Mouse (Mus musculus): ENCODE measurements around the gene Tmem179.

Gene Tmem179

GRCm38 (mm10) chr12:112537233-112537632, 20.7 kb upstream of the Tmem179 start:
- DNase-seq (ENCODE audit: low spot score) = no peak

DNA sequence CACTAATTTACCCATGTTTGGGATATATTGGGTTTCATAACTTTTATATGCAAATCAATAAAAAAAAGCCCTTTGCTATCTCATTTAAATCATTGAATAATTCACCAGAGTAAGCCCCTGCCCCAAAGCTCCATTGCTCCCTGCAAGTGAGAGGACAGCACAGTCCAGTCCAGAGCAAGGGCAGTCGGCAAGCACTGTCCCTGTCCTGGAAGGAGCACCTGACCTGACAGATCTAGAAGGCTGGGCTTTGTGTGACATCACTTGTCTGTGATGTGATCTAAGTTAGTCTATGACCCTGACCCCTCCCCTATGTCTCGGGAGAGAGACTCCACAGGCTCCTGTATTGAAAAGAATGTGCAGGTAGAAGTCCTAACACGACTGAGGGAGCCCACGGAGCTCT, 17.2 kb upstream of the Tmem179 start:
- DNase-seq (ENCODE audit: low spot score) = no peak

DNA sequence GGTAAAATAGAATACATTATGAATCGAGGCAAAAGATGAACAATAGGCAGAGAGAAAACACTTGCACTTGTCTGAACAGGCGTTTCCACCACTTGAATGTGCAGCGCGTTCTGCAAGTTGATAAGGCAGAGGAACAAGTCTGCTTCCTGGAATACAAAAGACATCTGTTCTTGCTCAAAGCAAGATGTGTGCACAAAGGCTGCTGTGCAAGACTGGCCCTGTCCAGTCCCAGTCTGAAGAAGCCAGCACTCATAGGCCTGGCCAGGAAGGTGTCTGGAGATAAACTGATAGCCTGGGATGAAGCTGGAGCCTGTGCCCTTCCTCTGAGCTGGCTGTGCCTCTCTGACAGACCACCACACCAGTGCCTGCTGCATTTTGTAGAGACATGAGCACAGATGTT, 1.6 kb upstream of the Tmem179 start:
- no peak for DNase-seq (ENCODE audit: low spot score)

- no peak for DNase-seq (ENCODE audit: low spot score)
These were observed 1.6 kb downstream of the Tmem179 start for GRCm38 (mm10) chr12:112514897-112515296.

GRCm38 (mm10) chr12:112510733-112511372, 5.7 kb downstream of the Tmem179 start:
- DNase-seq (ENCODE audit: low spot score) = peak; percentile 62

DNA sequence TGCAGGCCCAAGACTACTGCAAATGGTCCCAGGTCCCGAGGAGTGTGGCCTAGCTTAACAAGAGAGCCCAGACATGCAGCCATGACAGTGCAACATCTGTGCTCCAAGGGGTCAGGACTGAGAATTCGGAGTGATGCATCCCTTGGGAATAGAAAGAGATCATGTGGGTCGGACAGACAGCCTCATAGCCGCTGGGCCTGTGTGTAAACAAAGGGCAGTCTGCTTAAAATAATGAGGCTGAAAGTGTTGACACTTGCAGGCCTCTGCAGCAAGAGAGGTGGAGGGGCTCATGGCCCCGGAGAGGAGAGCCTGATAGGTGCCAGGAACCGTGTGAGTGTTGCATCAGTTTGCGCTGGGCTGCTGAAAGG, 6.2 kb downstream of the Tmem179 start:
- no peak for DNase-seq (ENCODE audit: low spot score)

DNA sequence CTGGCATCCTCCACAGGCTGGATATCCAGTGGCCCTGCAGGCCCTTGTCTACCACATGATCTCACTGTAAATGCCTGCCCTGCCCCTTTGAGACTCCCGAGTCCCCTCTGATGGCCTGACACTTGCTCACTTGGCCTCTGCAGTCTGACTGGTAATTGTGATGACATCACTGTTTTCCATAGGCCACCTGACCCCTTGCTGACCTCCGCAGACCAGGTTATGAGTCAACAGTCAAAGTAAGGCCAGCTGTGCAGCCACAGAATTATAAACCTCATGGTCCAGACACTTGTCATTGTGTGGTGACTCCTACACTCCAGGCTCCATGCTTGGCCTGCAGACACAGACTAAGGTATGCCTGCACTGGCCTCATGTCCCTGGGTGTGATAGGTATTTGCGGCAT, 8.6 kb downstream of the Tmem179 start:
- no peak for DNase-seq (ENCODE audit: low spot score)

GRCm38 (mm10) chr12:112507264-112507663, 9.3 kb downstream of the Tmem179 start:
- DNase-seq (ENCODE audit: low spot score) = no peak

DNA sequence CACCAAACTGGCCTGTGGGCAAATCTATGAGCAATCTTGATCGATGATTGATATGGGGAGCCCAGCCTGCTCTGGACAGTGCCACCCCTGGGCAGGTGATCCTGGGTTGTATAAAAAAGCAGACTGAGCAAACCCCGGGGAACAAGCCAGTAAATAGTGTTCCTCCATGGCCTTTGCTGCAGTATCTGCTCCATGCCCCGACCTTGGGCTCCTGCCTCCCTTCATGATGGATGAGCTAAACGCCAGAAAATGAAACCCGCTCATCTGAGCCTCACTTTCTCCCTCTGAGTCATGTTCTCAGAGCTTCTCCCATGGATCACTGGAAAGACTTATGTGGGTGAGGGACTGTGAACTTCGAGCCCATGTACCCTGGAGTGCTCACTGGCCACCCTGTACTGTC, 10.3 kb downstream of the Tmem179 start:
- no peak for DNase-seq (ENCODE audit: low spot score)

DNA sequence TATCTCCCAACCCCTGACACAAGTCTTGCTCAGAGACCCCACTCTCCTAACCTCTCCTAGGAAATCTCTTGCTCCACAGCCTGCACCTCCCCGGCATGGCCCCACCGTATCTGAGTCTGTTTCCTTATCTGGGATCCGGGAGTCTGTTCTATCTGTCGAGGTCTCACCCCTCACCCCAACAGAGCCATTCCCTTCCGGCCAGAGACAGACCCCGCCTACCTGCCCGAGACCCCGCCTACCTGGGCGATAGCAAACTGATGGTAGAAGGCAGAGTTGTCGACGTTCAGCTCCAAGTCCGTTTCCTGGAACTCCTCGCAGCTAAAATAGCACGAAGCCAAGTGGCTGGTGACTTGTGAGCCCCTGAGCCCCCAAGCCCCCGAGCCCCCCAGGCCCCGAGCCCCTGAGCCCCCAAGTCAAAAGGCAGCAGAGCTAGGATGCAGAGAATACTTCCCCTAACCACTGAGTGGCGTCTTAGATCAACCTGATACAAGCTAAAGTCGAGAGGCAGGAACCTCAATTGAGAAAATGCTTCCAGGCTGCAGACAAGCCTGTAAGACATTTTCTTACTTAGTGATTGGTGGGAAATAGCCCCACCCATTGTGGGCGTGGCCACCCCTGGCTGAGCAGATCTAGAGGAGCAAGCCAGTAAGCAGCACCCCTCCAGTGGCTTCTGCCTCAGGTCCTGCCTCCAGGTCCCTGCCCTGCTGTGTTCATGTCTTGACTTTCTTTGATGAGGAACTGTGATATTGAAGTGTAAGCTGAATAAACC, 13.4 kb downstream of the Tmem179 start:
- DNase-seq (ENCODE audit: low spot score) = no peak

GRCm38 (mm10) chr12:112498683-112499082, 17.9 kb downstream of the Tmem179 start:
- DNase-seq (ENCODE audit: low spot score) = peak; percentile 63

DNA sequence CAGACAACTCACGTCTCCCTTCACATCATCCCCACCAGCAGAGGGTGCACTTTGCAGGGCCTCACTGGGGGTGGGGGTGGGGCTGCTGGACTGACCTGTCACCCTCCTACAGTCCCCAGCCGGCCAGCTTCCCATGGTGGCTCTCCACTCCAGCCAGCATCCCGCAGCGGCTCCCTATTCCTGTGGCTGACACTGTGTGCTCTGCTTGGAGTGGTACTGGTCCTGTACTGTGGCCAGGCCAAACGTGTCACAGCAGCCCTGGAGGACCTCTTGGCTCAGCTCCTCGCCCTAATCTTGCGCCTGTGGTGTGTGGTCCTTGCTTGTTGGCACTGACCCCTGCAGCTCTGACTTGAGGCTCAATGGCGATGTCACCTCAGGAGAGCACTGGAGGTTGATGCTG, 18.8 kb downstream of the Tmem179 start:
- DNase-seq (ENCODE audit: low spot score) = no peak

- DNase-seq (ENCODE audit: low spot score) = no peak
These were observed 20.4 kb downstream of the Tmem179 start for GRCm38 (mm10) chr12:112496136-112496535.

- DNase-seq (ENCODE audit: low spot score) = no peak
These were observed 26.1 kb downstream of the Tmem179 start for GRCm38 (mm10) chr12:112490444-112490939.

GRCm38 (mm10) chr12:112489535-112489934, 27.0 kb downstream of the Tmem179 start:
- DNase-seq (ENCODE audit: low spot score) = no peak

- DNase-seq (ENCODE audit: low spot score) = no peak
These were observed 27.4 kb downstream of the Tmem179 start, which contains the start of gene A530016L24Rik for GRCm38 (mm10) chr12:112489134-112489533. Gene A530016L24Rik, plus strand, starts transcription at chr12:112489448.

GRCm38 (mm10) chr12:112473777-112474176, 42.8 kb downstream of the Tmem179 start:
- DNase-seq (ENCODE audit: low spot score) = peak; percentile 87

GRCm38 (mm10) chr12:112470216-112470615, 46.3 kb downstream of the Tmem179 start:
- DNase-seq (ENCODE audit: low spot score) = no peak

DNA sequence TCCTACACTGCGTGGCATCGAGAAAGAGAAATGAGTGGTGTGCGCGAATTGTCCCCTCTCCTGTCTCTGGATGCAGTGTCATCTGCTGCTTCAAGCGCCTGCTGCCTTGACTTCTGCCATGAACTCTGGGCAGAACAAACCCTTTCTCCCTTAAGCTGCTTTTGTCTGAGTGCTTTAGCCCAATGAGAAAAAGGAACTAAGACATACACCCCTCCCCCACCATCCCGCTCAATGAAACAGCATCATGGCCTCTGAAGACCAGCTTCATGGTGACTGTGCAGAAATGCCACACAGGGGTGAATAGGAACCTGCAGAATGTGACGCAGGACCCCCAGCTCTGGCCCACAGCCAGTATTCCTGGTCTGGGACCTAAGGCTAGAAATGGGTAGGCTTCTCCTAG, 47.2 kb downstream of the Tmem179 start:
- no peak for DNase-seq (ENCODE audit: low spot score)

GRCm38 (mm10) chr12:112467387-112467786, 49.2 kb downstream of the Tmem179 start:
- no peak for DNase-seq (ENCODE audit: low spot score)

DNA sequence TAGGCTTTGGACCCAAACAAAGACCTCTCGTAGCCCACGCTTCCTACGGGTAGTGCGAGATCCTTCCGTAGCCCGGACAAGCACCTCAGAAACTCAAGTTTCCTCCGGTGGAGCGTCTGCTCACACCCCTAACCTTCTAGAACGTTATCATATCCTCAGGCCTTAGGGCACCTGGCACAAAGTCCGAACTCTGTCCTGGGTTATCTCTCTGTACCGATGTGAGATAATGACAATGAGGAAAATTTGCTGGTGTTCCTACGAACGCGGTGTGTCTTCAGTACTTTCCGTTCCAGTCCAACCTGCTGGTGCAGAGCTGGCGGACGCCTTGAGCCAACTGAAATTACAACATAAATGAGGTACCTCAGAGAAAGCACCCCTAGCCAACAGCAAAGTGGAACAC, 50.6 kb downstream of the Tmem179 start:
- DNase-seq (ENCODE audit: low spot score) = no peak

- no peak for DNase-seq (ENCODE audit: low spot score)
These were observed 52.0 kb downstream of the Tmem179 start for GRCm38 (mm10) chr12:112464516-112464915.

DNA sequence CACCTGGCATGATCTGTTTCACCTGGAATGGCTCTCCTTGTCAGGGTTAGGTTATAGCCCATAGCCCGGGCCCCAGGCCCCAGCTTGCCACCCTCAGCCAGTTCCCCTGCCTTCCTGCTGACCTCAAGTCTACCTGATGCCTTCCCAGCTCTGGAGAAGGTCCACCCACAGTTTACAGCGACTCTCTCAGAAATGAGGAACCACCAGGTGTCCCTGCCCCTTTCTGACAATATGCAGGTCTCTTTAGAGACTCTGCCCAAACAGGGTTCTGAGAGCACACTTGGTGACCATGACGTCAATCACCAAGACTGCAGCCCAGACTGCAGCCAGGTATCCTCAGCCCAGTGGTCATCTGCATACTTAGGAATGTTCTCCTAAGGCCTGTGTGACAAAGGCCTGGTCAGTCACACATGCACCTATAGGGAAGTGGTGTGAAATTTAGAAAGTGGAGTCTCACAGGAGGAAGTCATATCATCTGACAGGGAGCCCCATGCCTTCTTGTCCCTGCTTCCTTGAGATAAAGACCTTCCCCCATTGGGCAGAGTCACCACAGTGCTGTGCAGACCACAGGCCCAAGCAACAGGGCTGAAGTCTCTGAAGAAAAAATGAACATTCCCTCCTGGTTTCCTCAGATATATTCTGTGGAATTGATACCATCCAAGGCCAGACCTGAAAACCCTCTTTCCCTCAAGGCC, 52.6 kb downstream of the Tmem179 start:
- no peak for DNase-seq (ENCODE audit: low spot score)

Data from layer of hippocampus, adult 11-12 months (tissue).